Mouse (Mus musculus) intestine, embryonic 15.5 days (tissue): ENCODE measurements around the gene Grid2. TPM values are rescaled to one million over a fixed set of nuclear protein-coding genes. Genes with fewer than 3 reads are reported as not detected.

Experiments used
- ATAC-seq: fragments of 200-750 bp; cut with Nextera tagmentation; 2 replicates; pipeline ENCODE4 v1.8.0; 2017; ENCODE audit warnings: moderate TSS enrichment, moderate library complexity
- H3K27ac ChIP-seq: fragments of 300-500 bp; sonication (generic); 2 replicates; pipeline ENCODE4 v1.5.1; 2015; ENCODE audit warnings: mild to moderate bottlenecking, inconsistent platforms
- H3K27me3 ChIP-seq: fragments of 300-500 bp; sonication (generic); replicated peaks from 2 replicates; pipeline ENCODE4 v1.6.1; 2015; ENCODE audit warnings: inconsistent platforms
- H3K36me3 ChIP-seq: fragments of 300-500 bp; sonication (generic); 2 replicates; pipeline ENCODE4 v1.6.1; 2015; ENCODE audit warnings: inconsistent platforms
- H3K4me1 ChIP-seq: fragments of 300-500 bp; sonication (generic); replicated peaks from 2 replicates; pipeline ENCODE4 v1.6.1; 2015; ENCODE audit warnings: inconsistent platforms
- H3K4me2 ChIP-seq: fragments of 300-500 bp; sonication (generic); replicated peaks from 2 replicates; pipeline ENCODE4 v1.6.1; 2015; ENCODE audit warnings: mild to moderate bottlenecking, inconsistent platforms
- H3K4me3 ChIP-seq: fragments of 300-500 bp; sonication (generic); replicated peaks from 2 replicates; pipeline ENCODE4 v1.5.1; 2015; ENCODE audit warnings: inconsistent platforms
- H3K9ac ChIP-seq: fragments of 300-500 bp; sonication (generic); 2 replicates; pipeline ENCODE4 v1.6.1; 2015; ENCODE audit warnings: inconsistent platforms
- H3K9me3 ChIP-seq: fragments of 300-500 bp; sonication (generic); 2 replicates; pipeline ENCODE4 v1.6.1; 2016; ENCODE audit warnings: inconsistent platforms
- WGBS: fragments of 180-500 bp; shearing (Covaris S2); methylation state at CpG from one replicate; pipeline ENCODE4 v1.1.7; 2015; 5-methylcytosine and 5-hydroxymethylcytosine counted together
- polyA plus RNA-seq: library from polyadenylated mRNA; unstranded; fragments of >200 nt; fragmentation: Nextera tagmentation; extraction: Ambion mirVana; gene quantifications from 2 replicates; pipeline ENCODE4 v1.2.1, GENCODE M21; 2015

Grid2 gene
- polyA plus RNA-seq, 1 experiment from 2014 or later: 0.72 TPM

- H3K4me1 ChIP-seq: peaks cover 27% of the 10 kb centered on the region
- H3K36me3 ChIP-seq: no peaks in the 10 kb centered on the region
- H3K4me2 ChIP-seq: no peak overlapping the region
- peaks cover 67% of the 10 kb centered on the region for H3K27me3 ChIP-seq
- no peak overlapping the region for H3K4me3 ChIP-seq
- H3K9ac ChIP-seq: no peak overlapping the region
- WGBS: 5% methylated on average over 8 of the region's 8 CpGs
- no peak for ATAC-seq
- H3K27ac ChIP-seq: no peak overlapping the region
- H3K9me3 ChIP-seq: no peaks in the 10 kb centered on the region
Observed at GRCm38 (mm10) chr6:64731621-64732320, 1476.1 kb downstream of the Grid2 start.

- no peaks in the 10 kb centered on the region for H3K9me3 ChIP-seq
- H3K4me2 ChIP-seq: no peak overlapping the region
- H3K36me3 ChIP-seq: no peaks in the 10 kb centered on the region
- H3K4me1 ChIP-seq: peaks cover 22% of the 10 kb centered on the region
- no peak overlapping the region for H3K27ac ChIP-seq
- ATAC-seq: no peak
- WGBS: 4% methylated on average over 4 of the region's 4 CpGs
- H3K27me3 ChIP-seq: peaks cover 54% of the 10 kb centered on the region
- no peak overlapping the region for H3K9ac ChIP-seq
- H3K4me3 ChIP-seq: no peak overlapping the region
Observed at GRCm38 (mm10) chr6:64733311-64733710, 1477.6 kb downstream of the Grid2 start.

- 2% methylated on average over 54 of the region's 54 CpGs for WGBS
- Histone ChIP-seq H3K27ac (no peak overlapping the region), H3K36me3 (no peaks in the 10 kb centered on the region), H3K4me3 (peak overlapping the region; percentile 43), H3K4me2 (peak overlapping the region; percentile 88), H3K4me1 (peaks cover 11% of the 10 kb centered on the region), H3K9me3 (no peaks in the 10 kb centered on the region), H3K9ac (0 out of 2 replicates have a peak overlapping the region, but pooled peaks have one; percentile 20), H3K27me3 (peaks cover 41% of the 10 kb centered on the region)
- ATAC-seq: peak; percentile 63
Observed at GRCm38 (mm10) chr6:64734441-64735320, 1479.0 kb downstream of the Grid2 start.

- WGBS: 47% methylated on average over 4 of the region's 4 CpGs
- no peak overlapping the region for H3K4me2 ChIP-seq
- peaks cover 7% of the 10 kb centered on the region for H3K4me1 ChIP-seq
- no peak overlapping the region for H3K27ac ChIP-seq
- no peak overlapping the region for H3K4me3 ChIP-seq
- H3K27me3 ChIP-seq: peaks cover 30% of the 10 kb centered on the region
- no peaks in the 10 kb centered on the region for H3K9me3 ChIP-seq
- H3K36me3 ChIP-seq: no peaks in the 10 kb centered on the region
- H3K9ac ChIP-seq: no peak overlapping the region
- ATAC-seq: peak; percentile 76
Observed at GRCm38 (mm10) chr6:64736317-64736716, 1480.6 kb downstream of the Grid2 start.

- Histone ChIP-seq H3K9ac (no peak overlapping the region), H3K27ac (no peak overlapping the region), H3K4me1 (no peaks in the 10 kb centered on the region), H3K4me2 (no peak overlapping the region), H3K4me3 (no peak overlapping the region), H3K36me3 (no peaks in the 10 kb centered on the region), H3K27me3 (no peaks in the 10 kb centered on the region), H3K9me3 (no peaks in the 10 kb centered on the region)
- peak; percentile 91 for ATAC-seq
- 58% methylated on average over 2 of the region's 2 CpGs for WGBS
Observed at GRCm38 (mm10) chr6:64742915-64743489, 1487.3 kb downstream of the Grid2 start.
